Mouse (Mus musculus): ENCODE data around the gene Ddost. TPM values are rescaled to one million over a fixed set of nuclear protein-coding genes. Genes with fewer than 3 reads are reported as not detected.

The Ddost gene
- polyA plus RNA-seq, 1 experiment from 2014 or later, result 332 TPM

GRCm38 (mm10) chr4:138282834-138283233 is 21.7 kb upstream of the Ddost start:
- H3K27me3 ChIP-seq (ENCODE audit: control insufficient read depth, insufficient read depth, low read length), result no peaks in the 10 kb centered on the region
- no peak overlapping the region for H3K4me2 ChIP-seq (replicated peaks; ENCODE audit: low read depth, low read length)
- H3K27ac ChIP-seq (ENCODE audit: low read depth, low read length), result no peak overlapping the region
- ATAC-seq (ENCODE audit: low FRiP score, low TSS enrichment), result peak; percentile 80
- H3K9me3 ChIP-seq (ENCODE audit: control insufficient read depth, low read length), result no peaks in the 10 kb centered on the region
- no peaks in the 10 kb centered on the region for H3K4me1 ChIP-seq (ENCODE audit: control insufficient read depth, insufficient read depth, low read length)
- H3K36me3 ChIP-seq (ENCODE audit: control insufficient read depth, insufficient read depth, low read length), result no peaks in the 10 kb centered on the region
- 21% methylated on average over 4 of the region's 4 CpGs for WGBS
- H3K9ac ChIP-seq (ENCODE audit: low read depth, low read length), result no peak overlapping the region
- no peak overlapping the region for H3K4me3 ChIP-seq (ENCODE audit: low read length)

- Histone ChIP-seq H3K4me1 (ENCODE audit: control insufficient read depth, insufficient read depth, low read length) (no peaks in the 10 kb centered on the region), H3K27ac (ENCODE audit: low read depth, low read length) (no peak overlapping the region), H3K27me3 (ENCODE audit: control insufficient read depth, insufficient read depth, low read length) (no peaks in the 10 kb centered on the region), H3K4me3 (ENCODE audit: low read length) (no peak overlapping the region), H3K9me3 (ENCODE audit: control insufficient read depth, low read length) (no peaks in the 10 kb centered on the region), H3K36me3 (ENCODE audit: control insufficient read depth, insufficient read depth, low read length) (no peaks in the 10 kb centered on the region), H3K4me2 (replicated peaks; ENCODE audit: low read depth, low read length) (no peak overlapping the region), H3K9ac (ENCODE audit: low read depth, low read length) (no peak overlapping the region)
- ATAC-seq (ENCODE audit: low FRiP score, low TSS enrichment), result no peak
- WGBS, result 80% methylated on average over 12 of the region's 12 CpGs
Measured at GRCm38 (mm10) chr4:138286411-138286810, 18.1 kb upstream of the Ddost start.

- H3K36me3 ChIP-seq (ENCODE audit: control insufficient read depth, insufficient read depth, low read length), result no peaks in the 10 kb centered on the region
- H3K9me3 ChIP-seq (ENCODE audit: control insufficient read depth, low read length), result no peaks in the 10 kb centered on the region
- no peak overlapping the region for H3K27ac ChIP-seq (ENCODE audit: low read depth, low read length)
- no peaks in the 10 kb centered on the region for H3K27me3 ChIP-seq (ENCODE audit: control insufficient read depth, insufficient read depth, low read length)
- H3K4me2 ChIP-seq (replicated peaks; ENCODE audit: low read depth, low read length), result no peak overlapping the region
- no peak overlapping the region for H3K4me3 ChIP-seq (ENCODE audit: low read length)
- ATAC-seq (ENCODE audit: low FRiP score, low TSS enrichment), result no peak
- no peak overlapping the region for H3K9ac ChIP-seq (ENCODE audit: low read depth, low read length)
- no peaks in the 10 kb centered on the region for H3K4me1 ChIP-seq (ENCODE audit: control insufficient read depth, insufficient read depth, low read length)
- WGBS, result 88% methylated on average over 7 of the region's 7 CpGs
Measured at GRCm38 (mm10) chr4:138288691-138289090, 15.8 kb upstream of the Ddost start.

GRCm38 (mm10) chr4:138292028-138292427 is 12.5 kb upstream of the Ddost start:
- no peak for ATAC-seq (ENCODE audit: low FRiP score, low TSS enrichment)
- Histone ChIP-seq H3K27me3 (ENCODE audit: control insufficient read depth, insufficient read depth, low read length) (no peaks in the 10 kb centered on the region), H3K4me3 (ENCODE audit: low read length) (no peak overlapping the region), H3K4me2 (replicated peaks; ENCODE audit: low read depth, low read length) (no peak overlapping the region), H3K9me3 (ENCODE audit: control insufficient read depth, low read length) (no peaks in the 10 kb centered on the region), H3K9ac (ENCODE audit: low read depth, low read length) (no peak overlapping the region), H3K36me3 (ENCODE audit: control insufficient read depth, insufficient read depth, low read length) (no peaks in the 10 kb centered on the region), H3K27ac (ENCODE audit: low read depth, low read length) (0 out of 2 replicates have a peak overlapping the region, but pooled peaks have one; percentile 18), H3K4me1 (ENCODE audit: control insufficient read depth, insufficient read depth, low read length) (no peaks in the 10 kb centered on the region)
- 85% methylated on average over 13 of the region's 13 CpGs for WGBS

- H3K27me3 ChIP-seq (ENCODE audit: control insufficient read depth, insufficient read depth, low read length), result no peaks in the 10 kb centered on the region
Measured at GRCm38 (mm10) chr4:138293261-138293948, 11.1 kb upstream of the Ddost start.

GRCm38 (mm10) chr4:138293949-138294550 is 10.5 kb upstream of the Ddost start:
- WGBS, result 81% methylated on average over 11 of the region's 14 CpGs
- Histone ChIP-seq H3K9me3 (ENCODE audit: control insufficient read depth, low read length) (no peaks in the 10 kb centered on the region), H3K36me3 (ENCODE audit: control insufficient read depth, insufficient read depth, low read length) (no peaks in the 10 kb centered on the region), H3K4me2 (replicated peaks; ENCODE audit: low read depth, low read length) (no peak overlapping the region), H3K9ac (ENCODE audit: low read depth, low read length) (no peak overlapping the region), H3K27me3 (ENCODE audit: control insufficient read depth, insufficient read depth, low read length) (no peaks in the 10 kb centered on the region), H3K4me1 (ENCODE audit: control insufficient read depth, insufficient read depth, low read length) (no peaks in the 10 kb centered on the region), H3K27ac (ENCODE audit: low read depth, low read length) (no peak overlapping the region), H3K4me3 (ENCODE audit: low read length) (no peak overlapping the region)
- ATAC-seq (ENCODE audit: low FRiP score, low TSS enrichment), result no peak

More at GRCm38 (mm10) chr4:138293261-138293948, 11.1 kb upstream of the Ddost start:
- no peaks in the 10 kb centered on the region for H3K9me3 ChIP-seq (ENCODE audit: control insufficient read depth, low read length)
- no peaks in the 10 kb centered on the region for H3K36me3 ChIP-seq (ENCODE audit: control insufficient read depth, insufficient read depth, low read length)
- no peak overlapping the region for H3K27ac ChIP-seq (ENCODE audit: low read depth, low read length)
- H3K4me2 ChIP-seq (replicated peaks; ENCODE audit: low read depth, low read length), result no peak overlapping the region
- ATAC-seq (ENCODE audit: low FRiP score, low TSS enrichment), result no peak
- no peaks in the 10 kb centered on the region for H3K4me1 ChIP-seq (ENCODE audit: control insufficient read depth, insufficient read depth, low read length)
- no peak overlapping the region for H3K9ac ChIP-seq (ENCODE audit: low read depth, low read length)
- 76% methylated on average over 18 of the region's 18 CpGs for WGBS
- no peak overlapping the region for H3K4me3 ChIP-seq (ENCODE audit: low read length)

- no peaks in the 10 kb centered on the region for H3K27me3 ChIP-seq (ENCODE audit: control insufficient read depth, insufficient read depth, low read length)
- H3K9me3 ChIP-seq (ENCODE audit: control insufficient read depth, low read length), result no peaks in the 10 kb centered on the region
- ATAC-seq (ENCODE audit: low FRiP score, low TSS enrichment), result no peak
- 86% methylated on average over 10 of the region's 10 CpGs for WGBS
- H3K36me3 ChIP-seq (ENCODE audit: control insufficient read depth, insufficient read depth, low read length), result no peaks in the 10 kb centered on the region
- H3K4me2 ChIP-seq (replicated peaks; ENCODE audit: low read depth, low read length), result no peak overlapping the region
- no peak overlapping the region for H3K4me3 ChIP-seq (ENCODE audit: low read length)
- H3K9ac ChIP-seq (ENCODE audit: low read depth, low read length), result no peak overlapping the region
- peaks cover 21% of the 10 kb centered on the region for H3K4me1 ChIP-seq (ENCODE audit: control insufficient read depth, insufficient read depth, low read length)
- no peak overlapping the region for H3K27ac ChIP-seq (ENCODE audit: low read depth, low read length)
Measured at GRCm38 (mm10) chr4:138301271-138301780, 3.2 kb upstream of the Ddost start.

GRCm38 (mm10) chr4:138303011-138303410 is 1.5 kb upstream of the Ddost start:
- no peaks in the 10 kb centered on the region for H3K9me3 ChIP-seq (ENCODE audit: control insufficient read depth, low read length)
- H3K4me2 ChIP-seq (replicated peaks; ENCODE audit: low read depth, low read length), result no peak overlapping the region
- no peak for ATAC-seq (ENCODE audit: low FRiP score, low TSS enrichment)
- H3K9ac ChIP-seq (ENCODE audit: low read depth, low read length), result no peak overlapping the region; the same call in 1 of the 2 replicates
- WGBS, result 90% methylated on average over 3 of the region's 3 CpGs
- H3K4me3 ChIP-seq (ENCODE audit: low read length), result no peak overlapping the region
- no peak overlapping the region for H3K27ac ChIP-seq (ENCODE audit: low read depth, low read length)
- H3K36me3 ChIP-seq (ENCODE audit: control insufficient read depth, insufficient read depth, low read length), result peaks cover 15% of the 10 kb centered on the region; the same call in 1 of the 2 replicates
- peaks cover 21% of the 10 kb centered on the region for H3K4me1 ChIP-seq (ENCODE audit: control insufficient read depth, insufficient read depth, low read length)
- H3K27me3 ChIP-seq (ENCODE audit: control insufficient read depth, insufficient read depth, low read length), result no peaks in the 10 kb centered on the region

GRCm38 (mm10) chr4:138303742-138304141 is 788 bp upstream of the Ddost start:
- peaks cover 22% of the 10 kb centered on the region for H3K36me3 ChIP-seq (ENCODE audit: control insufficient read depth, insufficient read depth, low read length)
- peak overlapping the region; percentile 87 for H3K9ac ChIP-seq (ENCODE audit: low read depth, low read length)
- no peaks in the 10 kb centered on the region for H3K27me3 ChIP-seq (ENCODE audit: control insufficient read depth, insufficient read depth, low read length)
- H3K4me2 ChIP-seq (replicated peaks; ENCODE audit: low read depth, low read length), result peak overlapping the region; percentile 59
- WGBS, result 15% methylated on average over 18 of the region's 18 CpGs
- peak overlapping the region; percentile 71; the same call in 1 of the 2 replicates for H3K27ac ChIP-seq (ENCODE audit: low read depth, low read length)
- H3K9me3 ChIP-seq (ENCODE audit: control insufficient read depth, low read length), result no peaks in the 10 kb centered on the region
- peak overlapping the region; percentile 86 for H3K4me3 ChIP-seq (ENCODE audit: low read length)
- ATAC-seq (ENCODE audit: low FRiP score, low TSS enrichment), result no peak
- H3K4me1 ChIP-seq (ENCODE audit: control insufficient read depth, insufficient read depth, low read length), result peaks cover 21% of the 10 kb centered on the region
